Comparison of ENCODE assay signal across 28 mouse cellular contexts in genomic region chr7:112836076-112836475, GRCm38 (mm10).
A peak's percentile ranks its signal among the peaks of the same experiment; 100 is the strongest.
DNase-seq lines count a peak whose midpoint lies in the region; ATAC-seq and TF ChIP-seq lines count a peak whose summit lies in the region.
"Had no signal": no experiment of that assay in that cellular context is flagged by ENCODE, and none has a peak within 500 bp of the region (broad histone marks: within the 10 kb centered on the region; RNA-seq: fewer than 3 reads in every experiment).

No protein-coding gene starts in this region.

- no peak overlapping the region for H3K4me3 ChIP-seq in hindbrain, embryonic 13.5 days
- no peak overlapping the region for H3K4me3 ChIP-seq in hindbrain, embryonic 11.5 days (ENCODE audit: low read depth, low read length)
- H3K4me3 ChIP-seq in hindbrain, embryonic 16.5 days (ENCODE audit: low read length): no peak overlapping the region
- H3K4me3 ChIP-seq in intestine, postnatal 0 days (ENCODE audit: low read depth, low read length): no peak overlapping the region
- H3K4me3 ChIP-seq: embryonic facial prominence, embryonic 13.5 days; erythroblast, embryonic 14.5 days; heart, embryonic 10.5 days; intestine, embryonic 15.5 days; limb, embryonic 10.5 days; liver, embryonic 15.5 days; lung, embryonic 15.5 days; megakaryocyte, embryonic 14.5 days; neural tube, embryonic 13.5 days had no signal

- H3K36me3 ChIP-seq in hindbrain, embryonic 13.5 days: no peaks in the 10 kb centered on the region
- no peaks in the 10 kb centered on the region for H3K36me3 ChIP-seq in hindbrain, embryonic 11.5 days (ENCODE audit: control insufficient read depth, insufficient read depth, low read length)
- no peaks in the 10 kb centered on the region for H3K36me3 ChIP-seq in hindbrain, embryonic 16.5 days (ENCODE audit: control insufficient read depth, insufficient read depth, low read length)
- H3K36me3 ChIP-seq in intestine, postnatal 0 days (ENCODE audit: control insufficient read depth, insufficient read depth): no peaks in the 10 kb centered on the region
- H3K36me3 ChIP-seq: embryonic facial prominence, embryonic 13.5 days; intestine, embryonic 15.5 days; liver, embryonic 15.5 days; lung, embryonic 15.5 days; neural tube, embryonic 13.5 days had no signal

- no peaks in the 10 kb centered on the region for H3K9me3 ChIP-seq in hindbrain, embryonic 13.5 days
- peaks cover 5% of the 10 kb centered on the region for H3K9me3 ChIP-seq in hindbrain, embryonic 11.5 days (ENCODE audit: control insufficient read depth, low read length)
- H3K9me3 ChIP-seq in hindbrain, embryonic 16.5 days (ENCODE audit: control insufficient read depth, low read length): no peaks in the 10 kb centered on the region
- no peaks in the 10 kb centered on the region for H3K9me3 ChIP-seq in intestine, postnatal 0 days (ENCODE audit: control insufficient read depth)
- H3K9me3 ChIP-seq: heart, embryonic 10.5 days; intestine, embryonic 15.5 days; limb, embryonic 10.5 days; liver, embryonic 15.5 days; lung, embryonic 15.5 days; neural tube, embryonic 13.5 days had no signal

- TF ChIP-seq CTCF in intestine, postnatal 0 days (IDR thresholded peaks at IDR 0.05; ENCODE audit: low read depth): no peak

- H3K4me2 ChIP-seq in hindbrain, embryonic 13.5 days: no peak overlapping the region
- no peak overlapping the region for H3K4me2 ChIP-seq in hindbrain, embryonic 11.5 days (replicated peaks; ENCODE audit: low read depth, low read length)
- no peak overlapping the region for H3K4me2 ChIP-seq in hindbrain, embryonic 16.5 days (ENCODE audit: low read length)
- no peak overlapping the region for H3K4me2 ChIP-seq in intestine, postnatal 0 days (replicated peaks; ENCODE audit: low read depth)
- H3K4me2 ChIP-seq: embryonic facial prominence, embryonic 13.5 days; intestine, embryonic 15.5 days; liver, embryonic 15.5 days; lung, embryonic 15.5 days; neural tube, embryonic 13.5 days had no signal

- 0 out of 2 replicates have a peak, but pooled peaks have one; percentile 24 for ATAC-seq in hindbrain, embryonic 13.5 days (ENCODE audit: low FRiP score)
- no peak for ATAC-seq in hindbrain, embryonic 11.5 days (ENCODE audit: low FRiP score)
- ATAC-seq in hindbrain, embryonic 16.5 days: peak; percentile 47; the same call in 1 of the 2 replicates
- ATAC-seq in intestine, postnatal 0 days: no peak
- ATAC-seq: intestine, embryonic 15.5 days had no signal

- H3K27ac ChIP-seq in hindbrain, embryonic 13.5 days: peak overlapping the region; percentile 52; the same call in 1 of the 2 replicates
- H3K27ac ChIP-seq in hindbrain, embryonic 11.5 days (ENCODE audit: low read depth, low read length): no peak overlapping the region
- peak overlapping the region; percentile 25; the same call in 1 of the 2 replicates for H3K27ac ChIP-seq in hindbrain, embryonic 16.5 days (ENCODE audit: low read depth, low read length)
- no peak overlapping the region for H3K27ac ChIP-seq in intestine, postnatal 0 days (ENCODE audit: low read depth, low read length)
- H3K27ac ChIP-seq: embryonic facial prominence, embryonic 13.5 days; heart, embryonic 10.5 days; intestine, embryonic 15.5 days; limb, embryonic 10.5 days; liver, embryonic 15.5 days; lung, embryonic 15.5 days; neural tube, embryonic 13.5 days had no signal

- H3K4me1 ChIP-seq in hindbrain, embryonic 13.5 days (replicated peaks): peaks cover 45% of the 10 kb centered on the region
- peaks cover 6% of the 10 kb centered on the region for H3K4me1 ChIP-seq in hindbrain, embryonic 11.5 days (replicated peaks; ENCODE audit: control insufficient read depth, insufficient read depth, low read length)
- peaks cover 24% of the 10 kb centered on the region for H3K4me1 ChIP-seq in hindbrain, embryonic 16.5 days (ENCODE audit: control insufficient read depth, insufficient read depth, low read depth, low read length)
- H3K4me1 ChIP-seq in intestine, postnatal 0 days (replicated peaks; ENCODE audit: control insufficient read depth, insufficient read depth, low read length): no peaks in the 10 kb centered on the region; the same call in 1 of the 2 replicates
- H3K4me1 ChIP-seq: megakaryocyte, embryonic 14.5 days had no signal

- H3K9ac ChIP-seq in hindbrain, embryonic 13.5 days: no peak overlapping the region
- H3K9ac ChIP-seq in hindbrain, embryonic 11.5 days (ENCODE audit: low read depth, low read length): no peak overlapping the region
- no peak overlapping the region for H3K9ac ChIP-seq in hindbrain, embryonic 16.5 days (ENCODE audit: low read depth, low read length)
- H3K9ac ChIP-seq in intestine, postnatal 0 days (ENCODE audit: low read depth, low read length): no peak overlapping the region
- H3K9ac ChIP-seq: embryonic facial prominence, embryonic 13.5 days; intestine, embryonic 15.5 days; liver, embryonic 15.5 days; lung, embryonic 15.5 days; neural tube, embryonic 13.5 days had no signal

- peak; percentile 55 to 64 for DNase-seq in cerebellum, postnatal 10 days
- DNase-seq in cerebellum, adult 9-11 months: no peak
- no peak for DNase-seq in hindbrain, embryonic 11.5 days (ENCODE audit: low spot score)
- DNase-seq in Muller cell, postnatal 12 days (ENCODE audit: inconsistent ontology term): peak; percentile 65
- no peak for DNase-seq in thymus, postnatal 4 days
- DNase-seq: adrenal gland, postnatal 25 days; cerebellum, postnatal 25 days; embryo, embryonic 11 days; heart, postnatal 4 days; kidney, adult 9 months; kidney, postnatal 25 days; liver; lung, postnatal 36 days; right cerebral cortex, adult 18-20 months; right cerebral cortex, postnatal 4 days; thymus, postnatal 25 days had no signal

- WGBS in hindbrain, embryonic 13.5 days: 64% methylated on average over 9 of the region's 9 CpGs
- 82% methylated on average over 9 of the region's 9 CpGs for WGBS in hindbrain, embryonic 11.5 days
- 46% methylated on average over 9 of the region's 9 CpGs for WGBS in hindbrain, embryonic 16.5 days
- 94% methylated on average over 9 of the region's 9 CpGs for WGBS in intestine, postnatal 0 days

- H3K27me3 ChIP-seq in hindbrain, embryonic 13.5 days: no peaks in the 10 kb centered on the region
- no peaks in the 10 kb centered on the region for H3K27me3 ChIP-seq in hindbrain, embryonic 11.5 days (ENCODE audit: control insufficient read depth, insufficient read depth, low read length)
- no peaks in the 10 kb centered on the region for H3K27me3 ChIP-seq in hindbrain, embryonic 16.5 days (replicated peaks; ENCODE audit: control insufficient read depth, insufficient read depth, low read length)
- no peaks in the 10 kb centered on the region for H3K27me3 ChIP-seq in intestine, postnatal 0 days (replicated peaks; ENCODE audit: control insufficient read depth, insufficient read depth, low read length)
- H3K27me3 ChIP-seq: embryonic facial prominence, embryonic 13.5 days; intestine, embryonic 15.5 days; liver, embryonic 15.5 days; lung, embryonic 15.5 days; neural tube, embryonic 13.5 days had no signal

Comparison
In these comparisons a context has a peak if more than half of its experiments do, and no peak if none do; other contexts are left out.
1. DNase-seq: peak in cerebellum, postnatal 10 days (2 of 2) and Muller cell, postnatal 12 days (single experiment); none in cerebellum, adult 9-11 months (single experiment), hindbrain, embryonic 11.5 days (single experiment) and thymus, postnatal 4 days (single experiment).
2. ATAC-seq: peak in hindbrain, embryonic 13.5 days (single experiment) and hindbrain, embryonic 16.5 days (single experiment); none in hindbrain, embryonic 11.5 days (single experiment) and intestine, postnatal 0 days (single experiment).
3. H3K27ac ChIP-seq: peak in hindbrain, embryonic 13.5 days (single experiment) and hindbrain, embryonic 16.5 days (single experiment); none in hindbrain, embryonic 11.5 days (single experiment) and intestine, postnatal 0 days (single experiment).